Mouse (Mus musculus) intestine, embryonic 16.5 days (tissue): ENCODE results near the gene Atp6ap1l. TPM values are rescaled to one million over a fixed set of nuclear protein-coding genes. Genes with fewer than 3 reads are reported as not detected.

Experiments
- ATAC-seq: fragments of 200-750 bp; cut with Nextera tagmentation; 2 replicates; pipeline ENCODE4 v1.8.0; 2017; ENCODE audit warnings: moderate TSS enrichment, moderate library complexity
- H3K27ac ChIP-seq: fragments of 300-500 bp; sonication (generic); 2 replicates; pipeline ENCODE4 v1.5.1; 2014; ENCODE audit warnings: mild to moderate bottlenecking, low read length
- H3K27me3 ChIP-seq: fragments of 300-500 bp; sonication (generic); replicated peaks from 2 replicates; pipeline ENCODE4 v1.6.1; 2014; ENCODE audit warnings: low read length, control low read depth, mixed read lengths; ENCODE audit not compliant: control insufficient read depth, insufficient read depth
- H3K36me3 ChIP-seq: fragments of 300-500 bp; sonication (generic); 2 replicates; pipeline ENCODE4 v1.6.1; 2014; ENCODE audit warnings: low read length, control low read depth; ENCODE audit not compliant: control insufficient read depth, insufficient read depth
- H3K4me1 ChIP-seq: fragments of 300-500 bp; sonication (generic); 2 replicates; pipeline ENCODE4 v1.6.1; 2014; ENCODE audit warnings: low read length, control low read depth, mixed read lengths; ENCODE audit not compliant: control insufficient read depth, insufficient read depth
- H3K4me2 ChIP-seq: fragments of 300-500 bp; sonication (generic); 2 replicates; pipeline ENCODE4 v1.6.1; 2014; ENCODE audit warnings: low read depth, low read length, control low read depth
- H3K4me3 ChIP-seq: fragments of 300-500 bp; sonication (generic); 2 replicates; pipeline ENCODE4 v1.5.1; 2014; ENCODE audit warnings: mild to moderate bottlenecking, low read length
- H3K9ac ChIP-seq: fragments of 300-500 bp; sonication (generic); 2 replicates; pipeline ENCODE4 v1.6.1; 2014; ENCODE audit warnings: low read depth, low read length
- H3K9me3 ChIP-seq: fragments of 300-500 bp; sonication (generic); 2 replicates; pipeline ENCODE4 v1.6.1; 2016; ENCODE audit warnings: low read length, control low read depth; ENCODE audit not compliant: control insufficient read depth
- WGBS: fragments of 180-500 bp; shearing (Covaris S2); extraction: QIAGEN DNeasy Blood & Tissue Kit; methylation state at CpG from one replicate; pipeline ENCODE4 v1.1.7; 2014; 5-methylcytosine and 5-hydroxymethylcytosine counted together
- polyA plus RNA-seq: library from polyadenylated mRNA; unstranded; fragments of >200 nt; fragmentation: Nextera tagmentation; extraction: Ambion mirVana; gene quantifications from 2 replicates; pipeline ENCODE4 v1.2.1, GENCODE M21; 2015

Gene Atp6ap1l
- polyA plus RNA-seq, 1 experiment from 2014 or later: not detected

GRCm38 (mm10) chr13:90896098-90896497 lies 9.1 kb downstream of the Atp6ap1l start:
- ATAC-seq: no peak
- H3K27me3 ChIP-seq: no peaks in the 10 kb centered on the region
- H3K9me3 ChIP-seq: no peaks in the 10 kb centered on the region
- no peak overlapping the region for H3K9ac ChIP-seq
- WGBS: 56% methylated on average over 2 of the region's 2 CpGs
- no peak overlapping the region for H3K4me3 ChIP-seq
- H3K4me1 ChIP-seq: no peaks in the 10 kb centered on the region
- H3K27ac ChIP-seq: no peak overlapping the region
- no peak overlapping the region for H3K4me2 ChIP-seq
- H3K36me3 ChIP-seq: no peaks in the 10 kb centered on the region

- no peaks in the 10 kb centered on the region for H3K9me3 ChIP-seq
- no peak for ATAC-seq
- H3K27ac ChIP-seq: no peak overlapping the region
- H3K36me3 ChIP-seq: no peaks in the 10 kb centered on the region
- no peaks in the 10 kb centered on the region for H3K4me1 ChIP-seq
- H3K4me3 ChIP-seq: no peak overlapping the region
- no peaks in the 10 kb centered on the region for H3K27me3 ChIP-seq
- 96% methylated on average over 4 of the region's 4 CpGs for WGBS
- H3K9ac ChIP-seq: no peak overlapping the region
- no peak overlapping the region for H3K4me2 ChIP-seq
Observed at GRCm38 (mm10) chr13:90894819-90895218, 10.3 kb downstream of the Atp6ap1l start.

- Histone ChIP-seq H3K4me3 (no peak overlapping the region), H3K9me3 (no peaks in the 10 kb centered on the region), H3K4me1 (peaks cover 8% of the 10 kb centered on the region; the same call in 1 of the 2 replicates), H3K27me3 (no peaks in the 10 kb centered on the region), H3K36me3 (no peaks in the 10 kb centered on the region), H3K4me2 (no peak overlapping the region), H3K9ac (no peak overlapping the region), H3K27ac (no peak overlapping the region)
- WGBS: 88% methylated on average over 5 of the region's 5 CpGs
- ATAC-seq: no peak
Observed at GRCm38 (mm10) chr13:90890111-90890510, 15.0 kb downstream of the Atp6ap1l start.

GRCm38 (mm10) chr13:90886568-90886983 lies 18.6 kb downstream of the Atp6ap1l start:
- H3K36me3 ChIP-seq: no peaks in the 10 kb centered on the region
- H3K4me2 ChIP-seq: peak overlapping the region; percentile 64
- 1% methylated on average over 18 of the region's 18 CpGs for WGBS
- H3K4me3 ChIP-seq: peak overlapping the region; percentile 32
- no peak overlapping the region for H3K27ac ChIP-seq
- H3K4me1 ChIP-seq: peaks cover 8% of the 10 kb centered on the region; the same call in 1 of the 2 replicates
- no peaks in the 10 kb centered on the region for H3K27me3 ChIP-seq
- H3K9me3 ChIP-seq: no peaks in the 10 kb centered on the region
- H3K9ac ChIP-seq: 0 out of 2 replicates have a peak overlapping the region, but pooled peaks have one; percentile 8
- ATAC-seq: peak; percentile 79

GRCm38 (mm10) chr13:90885856-90886532 lies 19.2 kb downstream of the Atp6ap1l start:
- Histone ChIP-seq H3K27me3 (no peaks in the 10 kb centered on the region), H3K27ac (no peak overlapping the region), H3K4me1 (peaks cover 8% of the 10 kb centered on the region; the same call in 1 of the 2 replicates), H3K9ac (0 out of 2 replicates have a peak overlapping the region, but pooled peaks have one; percentile 8), H3K36me3 (no peaks in the 10 kb centered on the region), H3K4me2 (peak overlapping the region; percentile 64), H3K4me3 (peak overlapping the region; percentile 32), H3K9me3 (no peaks in the 10 kb centered on the region)
- WGBS: 43% methylated on average over 13 of the region's 13 CpGs
- peak; percentile 58 for ATAC-seq

GRCm38 (mm10) chr13:90881727-90882429 lies 23.3 kb downstream of the Atp6ap1l start:
- Histone ChIP-seq H3K4me3 (no peak overlapping the region), H3K4me2 (no peak overlapping the region), H3K4me1 (peaks cover 8% of the 10 kb centered on the region; the same call in 1 of the 2 replicates), H3K9ac (no peak overlapping the region), H3K27ac (no peak overlapping the region), H3K27me3 (no peaks in the 10 kb centered on the region), H3K36me3 (no peaks in the 10 kb centered on the region), H3K9me3 (no peaks in the 10 kb centered on the region)
- WGBS: 71% methylated on average over 1 of the region's 1 CpGs
- ATAC-seq: no peak

- Histone ChIP-seq H3K9me3 (no peaks in the 10 kb centered on the region), H3K27me3 (no peaks in the 10 kb centered on the region), H3K27ac (no peak overlapping the region), H3K4me1 (no peaks in the 10 kb centered on the region), H3K36me3 (no peaks in the 10 kb centered on the region), H3K9ac (no peak overlapping the region), H3K4me2 (no peak overlapping the region), H3K4me3 (no peak overlapping the region)
- 36% methylated on average over 4 of the region's 4 CpGs for WGBS
- ATAC-seq: no peak
Observed at GRCm38 (mm10) chr13:90871579-90871978, 33.6 kb downstream of the Atp6ap1l start.

GRCm38 (mm10) chr13:90869157-90869556 lies 36.0 kb downstream of the Atp6ap1l start:
- Histone ChIP-seq H3K27me3 (no peaks in the 10 kb centered on the region), H3K4me2 (no peak overlapping the region), H3K9me3 (no peaks in the 10 kb centered on the region), H3K4me3 (no peak overlapping the region), H3K9ac (no peak overlapping the region), H3K36me3 (no peaks in the 10 kb centered on the region), H3K27ac (no peak overlapping the region), H3K4me1 (no peaks in the 10 kb centered on the region)
- WGBS: 33% methylated on average over 4 of the region's 4 CpGs
- ATAC-seq: peak; percentile 59

GRCm38 (mm10) chr13:90862138-90862537 lies 43.0 kb downstream of the Atp6ap1l start:
- Histone ChIP-seq H3K36me3 (no peaks in the 10 kb centered on the region), H3K4me2 (no peak overlapping the region), H3K27me3 (no peaks in the 10 kb centered on the region), H3K9me3 (no peaks in the 10 kb centered on the region), H3K27ac (no peak overlapping the region), H3K4me1 (no peaks in the 10 kb centered on the region), H3K9ac (no peak overlapping the region), H3K4me3 (no peak overlapping the region)
- no peak for ATAC-seq
- 75% methylated on average over 3 of the region's 3 CpGs for WGBS
